Mouse (Mus musculus) liver, postnatal 0 days (tissue): Measurements from ENCODE around the gene Pskh1. TPM values are rescaled to one million over a fixed set of nuclear protein-coding genes. Genes with fewer than 3 reads are reported as not detected.

Source experiments
- ATAC-seq: fragments of 200-750 bp; cut with Nextera tagmentation; 2 replicates; pipeline ENCODE4 v1.8.0; 2017; ENCODE audit warnings: mild to moderate bottlenecking, moderate library complexity
- DNase-seq: peaks from one replicate; pipeline ENCODE4 v3.0.0-alpha.2; 2016
- H3K27ac ChIP-seq: fragments of 300-500 bp; sonication (generic); 2 replicates; pipeline ENCODE4 v1.5.1; 2014; ENCODE audit warnings: antibody characterized with exemption, moderate library complexity, mild to moderate bottlenecking, low read depth
- H3K27me3 ChIP-seq: fragments of 300-500 bp; sonication (generic); 2 replicates; pipeline ENCODE4 v1.6.1; 2014; ENCODE audit warnings: low read length, control low read depth, mixed read lengths; ENCODE audit not compliant: insufficient read depth
- H3K36me3 ChIP-seq: fragments of 300-500 bp; sonication (generic); replicated peaks from 2 replicates; pipeline ENCODE4 v1.6.1; 2014; ENCODE audit warnings: mild to moderate bottlenecking, control low read depth, low read length, moderate library complexity, mixed read lengths; ENCODE audit not compliant: insufficient read depth
- H3K4me1 ChIP-seq: fragments of 300-500 bp; sonication (generic); 2 replicates; pipeline ENCODE4 v1.6.1; 2014; ENCODE audit warnings: antibody characterized with exemption, mild to moderate bottlenecking, control low read depth; ENCODE audit not compliant: insufficient read depth
- H3K4me2 ChIP-seq: fragments of 300-500 bp; sonication (generic); 2 replicates; pipeline ENCODE4 v1.6.1; 2014; ENCODE audit warnings: low read depth, mild to moderate bottlenecking, low read length, moderate library complexity, mixed read lengths
- H3K4me3 ChIP-seq: fragments of 300-500 bp; sonication (generic); 2 replicates; pipeline ENCODE4 v1.5.1; 2014; ENCODE audit warnings: low read depth, low read length
- H3K9ac ChIP-seq: fragments of 300-500 bp; sonication (generic); replicated peaks from 2 replicates; pipeline ENCODE4 v1.6.1; 2014; ENCODE audit warnings: mild to moderate bottlenecking, moderate library complexity
- H3K9me3 ChIP-seq: fragments of 300-500 bp; sonication (generic); 2 replicates; pipeline ENCODE4 v1.6.1; 2016; ENCODE audit warnings: mild to moderate bottlenecking, control low read depth, low read length, mixed read lengths
- CTCF ChIP-seq: sonication (generic); IDR thresholded peaks from 2 replicates; pipeline ENCODE4 v1.5.1; 2016; ENCODE audit warnings: antibody characterized with exemption, low read depth
- EP300 ChIP-seq: IDR thresholded peaks from 2 replicates; pipeline ENCODE4 v1.6.1; 2016; ENCODE audit warnings: antibody characterized with exemption, low read depth, mild to moderate bottlenecking
- WGBS: fragments of 180-500 bp; shearing (Covaris S2); extraction: QIAGEN DNeasy Blood & Tissue Kit; methylation state at CpG from one replicate; pipeline ENCODE4 v1.1.7; 2014; ENCODE audit not compliant: insufficient replicate concordance; 5-methylcytosine and 5-hydroxymethylcytosine counted together
- polyA plus RNA-seq: library from polyadenylated mRNA; unstranded; fragments of >200 nt; fragmentation: Nextera tagmentation; extraction: Ambion mirVana; gene quantifications from 2 replicates; pipeline ENCODE4 v1.2.1, GENCODE M21; 2015

The Pskh1 gene
- polyA plus RNA-seq, 1 experiment from 2014 or later = 11.5 TPM

GRCm38 (mm10) chr8:105959350-105959749, 59.1 kb downstream of the Pskh1 start:
- 71% methylated on average over 7 of the region's 7 CpGs for WGBS
- Histone ChIP-seq H3K27me3 (no peaks in the 10 kb centered on the region), H3K4me2 (no peak overlapping the region), H3K4me3 (no peak overlapping the region), H3K36me3 (no peaks in the 10 kb centered on the region; the same call in 1 of the 2 replicates), H3K4me1 (peaks cover 11% of the 10 kb centered on the region), H3K9me3 (no peaks in the 10 kb centered on the region), H3K27ac (no peak overlapping the region), H3K9ac (no peak overlapping the region)
- TF ChIP-seq EP300 (no peak), CTCF (no peak)
- DNase-seq = peak; percentile 89
- ATAC-seq = peak; percentile 85

- H3K9ac ChIP-seq = no peak overlapping the region
- no peaks in the 10 kb centered on the region for H3K27me3 ChIP-seq
- DNase-seq = peak; percentile 55
- ATAC-seq = no peak
- no peak overlapping the region for H3K4me3 ChIP-seq
- WGBS = 60% methylated on average over 14 of the region's 14 CpGs
- H3K4me2 ChIP-seq = peak overlapping the region; percentile 54
- no peaks in the 10 kb centered on the region; the same call in 1 of the 2 replicates for H3K36me3 ChIP-seq
- H3K4me1 ChIP-seq = peaks cover 23% of the 10 kb centered on the region
- H3K27ac ChIP-seq = no peak overlapping the region
- TF ChIP-seq EP300 (no peak), CTCF (no peak)
- H3K9me3 ChIP-seq = no peaks in the 10 kb centered on the region
Measured at GRCm38 (mm10) chr8:105961101-105961500, 60.9 kb downstream of the Pskh1 start.

GRCm38 (mm10) chr8:105961536-105961935, 61.3 kb downstream of the Pskh1 start:
- Histone ChIP-seq H3K4me1 (peaks cover 27% of the 10 kb centered on the region), H3K27ac (no peak overlapping the region), H3K9me3 (no peaks in the 10 kb centered on the region), H3K36me3 (no peaks in the 10 kb centered on the region; the same call in 1 of the 2 replicates), H3K9ac (no peak overlapping the region), H3K27me3 (no peaks in the 10 kb centered on the region), H3K4me2 (peak overlapping the region; percentile 54), H3K4me3 (no peak overlapping the region)
- DNase-seq = no peak
- ATAC-seq = no peak
- TF ChIP-seq EP300 (peak; percentile 63; the same call in 1 of the 2 replicates), CTCF (no peak)
- WGBS = 60% methylated on average over 10 of the region's 10 CpGs

GRCm38 (mm10) chr8:105964506-105965265, 64.4 kb downstream of the Pskh1 start:
- WGBS = 59% methylated on average over 12 of the region's 12 CpGs
- Histone ChIP-seq H3K9me3 (no peaks in the 10 kb centered on the region), H3K27ac (no peak overlapping the region), H3K4me2 (peak overlapping the region; percentile 100), H3K4me3 (peak overlapping the region; percentile 78), H3K27me3 (0 out of 2 replicates have a peak, but pooled peaks cover 3% of the 10 kb centered on the region), H3K4me1 (peaks cover 33% of the 10 kb centered on the region), H3K36me3 (no peaks in the 10 kb centered on the region), H3K9ac (peak overlapping the region; percentile 86; the same call in 1 of the 2 replicates)
- no peak for TF ChIP-seq EP300
- TF ChIP-seq CTCF = no peak
- ATAC-seq (no peak), DNase-seq (no peak)

GRCm38 (mm10) chr8:105965266-105965904, 65.1 kb downstream of the Pskh1 start:
- peak; percentile 55 for DNase-seq
- Histone ChIP-seq H3K27ac (peak overlapping the region; percentile 80), H3K4me2 (peak overlapping the region; percentile 100), H3K4me1 (peaks cover 33% of the 10 kb centered on the region), H3K9ac (peak overlapping the region; percentile 86), H3K9me3 (no peaks in the 10 kb centered on the region), H3K36me3 (no peaks in the 10 kb centered on the region), H3K4me3 (peak overlapping the region; percentile 78), H3K27me3 (0 out of 2 replicates have a peak, but pooled peaks cover 3% of the 10 kb centered on the region)
- peak; percentile 48 for ATAC-seq
- TF ChIP-seq CTCF (no peak), EP300 (no peak)
- 2% methylated on average over 31 of the region's 40 CpGs for WGBS

GRCm38 (mm10) chr8:105965905-105966341, 65.7 kb downstream of the Pskh1 start, which contains the start of gene Slc12a4:
Gene Slc12a4, minus strand, starts transcription at chr8:105966097.
- Histone ChIP-seq H3K27ac (peak within 1 kb of the TSS; percentile 80), H3K4me3 (peak within 1 kb of the TSS; percentile 78), H3K4me2 (peak within 1 kb of the TSS; percentile 100), H3K9me3 (no peaks in the 10 kb centered on the region), H3K9ac (peak within 1 kb of the TSS; percentile 86), H3K27me3 (0 out of 2 replicates have a peak, but pooled peaks cover 3% of the 10 kb centered on the region), H3K36me3 (no peaks in the 10 kb centered on the region), H3K4me1 (peaks cover 33% of the 10 kb centered on the region)
- TF ChIP-seq CTCF = no peak
- TF ChIP-seq EP300 = no peak
- peak; percentile 85 for DNase-seq
- whole genome bisulfite sequencing = 3% methylated on average over 45 of the region's 47 CpGs
- peak; percentile 81 for ATAC-seq
